Mouse (Mus musculus) embryonic facial prominence, embryonic 11.5 days (tissue): Measurements from ENCODE around the gene Plekhm1. TPM values are rescaled to one million over a fixed set of nuclear protein-coding genes. Genes with fewer than 3 reads are reported as not detected.

ENCODE experiments used
- ATAC-seq: fragments of 200-750 bp; cut with Nextera tagmentation; replicated peaks from 2 replicates; pipeline ENCODE4 v1.8.0; 2017; ENCODE audit warnings: low read depth; ENCODE audit not compliant: insufficient number of reproducible peaks, low FRiP score, low TSS enrichment
- DNase-seq: peaks from one replicate; pipeline ENCODE4 v3.0.0-alpha.2; 2015; ENCODE audit warnings: low spot score
- H3K27ac ChIP-seq: fragments of 300-500 bp; sonication (generic); replicated peaks from 2 replicates; pipeline ENCODE4 v1.5.1; 2014; ENCODE audit warnings: mild to moderate bottlenecking, low read depth, low read length, control low read depth
- H3K27me3 ChIP-seq: fragments of 300-500 bp; sonication (generic); 2 replicates; pipeline ENCODE4 v1.6.1; 2014; ENCODE audit warnings: mild to moderate bottlenecking, low read length, moderate library complexity, mixed read lengths; ENCODE audit not compliant: control insufficient read depth, insufficient read depth
- H3K36me3 ChIP-seq: fragments of 300-500 bp; sonication (generic); replicated peaks from 2 replicates; pipeline ENCODE4 v1.6.1; 2014; ENCODE audit warnings: low read depth, mild to moderate bottlenecking, low read length, moderate library complexity, mixed read lengths; ENCODE audit not compliant: control insufficient read depth, insufficient read depth
- H3K4me1 ChIP-seq: fragments of 300-500 bp; sonication (generic); 2 replicates; pipeline ENCODE4 v1.6.1; 2014; ENCODE audit warnings: low read length, mixed read lengths; ENCODE audit not compliant: control insufficient read depth, insufficient read depth
- H3K4me2 ChIP-seq: fragments of 300-500 bp; sonication (generic); 2 replicates; pipeline ENCODE4 v1.6.1; 2014; ENCODE audit warnings: low read depth, mild to moderate bottlenecking, control low read depth, low read length, moderate library complexity
- H3K4me3 ChIP-seq: fragments of 300-500 bp; sonication (generic); 2 replicates; pipeline ENCODE4 v1.5.1; 2014; ENCODE audit warnings: low read depth, low read length, control low read depth
- H3K9ac ChIP-seq: fragments of 300-500 bp; sonication (generic); replicated peaks from 2 replicates; pipeline ENCODE4 v1.6.1; 2014; ENCODE audit warnings: mild to moderate bottlenecking, control low read depth, low read length
- H3K9me3 ChIP-seq: fragments of 300-500 bp; sonication (generic); replicated peaks from 2 replicates; pipeline ENCODE4 v1.6.1; 2016; ENCODE audit warnings: mild to moderate bottlenecking, low read length, inconsistent platforms, mixed read lengths; ENCODE audit not compliant: control insufficient read depth
- WGBS: fragments of 180-500 bp; shearing (Covaris S2); extraction: QIAGEN DNeasy Blood & Tissue Kit; methylation state at CpG from one replicate; pipeline ENCODE4 v1.1.7; 2014; 5-methylcytosine and 5-hydroxymethylcytosine counted together
- polyA plus RNA-seq: library from polyadenylated mRNA; unstranded; fragments of >200 nt; fragmentation: Nextera tagmentation; extraction: Ambion mirVana; gene quantifications from 2 replicates; pipeline ENCODE4 v1.2.1, GENCODE M21; 2014

Gene Plekhm1
- polyA plus RNA-seq, 1 experiment from 2014 or later: 5.2 TPM

GRCm38 (mm10) chr11:103375258-103375657, 37.2 kb downstream of the Plekhm1 start:
- Histone ChIP-seq H3K9me3 (no peaks in the 10 kb centered on the region), H3K4me1 (no peaks in the 10 kb centered on the region), H3K9ac (no peak overlapping the region), H3K36me3 (peaks cover 6% of the 10 kb centered on the region), H3K27me3 (no peaks in the 10 kb centered on the region), H3K4me3 (no peak overlapping the region), H3K4me2 (no peak overlapping the region), H3K27ac (no peak overlapping the region)
- DNase-seq: no peak
- 83% methylated on average over 1 of the region's 1 CpGs for WGBS
- ATAC-seq: no peak

GRCm38 (mm10) chr11:103373922-103374321, 38.6 kb downstream of the Plekhm1 start:
- no peak overlapping the region for H3K4me2 ChIP-seq

GRCm38 (mm10) chr11:103372561-103372960, 39.9 kb downstream of the Plekhm1 start:
- WGBS: 95% methylated on average over 4 of the region's 4 CpGs
- H3K36me3 ChIP-seq: no peaks in the 10 kb centered on the region; the same call in none of the 2 replicates

More at GRCm38 (mm10) chr11:103373922-103374321, 38.6 kb downstream of the Plekhm1 start:
- DNase-seq (no peak), ATAC-seq (no peak)
- Histone ChIP-seq H3K27me3 (no peaks in the 10 kb centered on the region), H3K9me3 (no peaks in the 10 kb centered on the region), H3K4me1 (no peaks in the 10 kb centered on the region), H3K27ac (no peak overlapping the region), H3K4me3 (no peak overlapping the region), H3K9ac (no peak overlapping the region), H3K36me3 (no peaks in the 10 kb centered on the region; the same call in none of the 2 replicates)
- WGBS: 93% methylated on average over 9 of the region's 9 CpGs

GRCm38 (mm10) chr11:103372068-103372467, 40.4 kb downstream of the Plekhm1 start:
- 0 out of 2 replicates have a peak overlapping the region, but pooled peaks have one; percentile 10 for H3K27ac ChIP-seq

More at GRCm38 (mm10) chr11:103372561-103372960, 39.9 kb downstream of the Plekhm1 start:
- Histone ChIP-seq H3K9me3 (no peaks in the 10 kb centered on the region), H3K9ac (no peak overlapping the region), H3K27ac (no peak overlapping the region), H3K4me2 (no peak overlapping the region), H3K4me1 (no peaks in the 10 kb centered on the region), H3K4me3 (no peak overlapping the region), H3K27me3 (no peaks in the 10 kb centered on the region)
- no peak for ATAC-seq
- DNase-seq: no peak

GRCm38 (mm10) chr11:103371222-103371539, 41.3 kb downstream of the Plekhm1 start:
- Histone ChIP-seq H3K4me1 (no peaks in the 10 kb centered on the region), H3K27ac (no peak overlapping the region), H3K4me2 (no peak overlapping the region), H3K9me3 (no peaks in the 10 kb centered on the region), H3K36me3 (no peaks in the 10 kb centered on the region; the same call in 1 of the 2 replicates), H3K27me3 (no peaks in the 10 kb centered on the region), H3K9ac (no peak overlapping the region), H3K4me3 (no peak overlapping the region)
- no peak for DNase-seq
- no peak for ATAC-seq
- WGBS: 81% methylated on average over 3 of the region's 3 CpGs

More at GRCm38 (mm10) chr11:103372068-103372467, 40.4 kb downstream of the Plekhm1 start:
- 89% methylated on average over 3 of the region's 3 CpGs for WGBS
- DNase-seq (no peak), ATAC-seq (no peak)
- no peak overlapping the region for H3K4me3 ChIP-seq
- H3K9me3 ChIP-seq: no peaks in the 10 kb centered on the region
- no peak overlapping the region for H3K4me2 ChIP-seq
- no peaks in the 10 kb centered on the region; the same call in none of the 2 replicates for H3K36me3 ChIP-seq
- no peaks in the 10 kb centered on the region for H3K27me3 ChIP-seq
- H3K9ac ChIP-seq: no peak overlapping the region
- no peaks in the 10 kb centered on the region for H3K4me1 ChIP-seq

GRCm38 (mm10) chr11:103370397-103371221, 41.9 kb downstream of the Plekhm1 start:
- no peak overlapping the region for H3K4me3 ChIP-seq
- no peak for ATAC-seq
- no peak for DNase-seq
- no peaks in the 10 kb centered on the region for H3K4me1 ChIP-seq
- H3K4me2 ChIP-seq: no peak overlapping the region
- 89% methylated on average over 9 of the region's 9 CpGs for WGBS
- H3K9ac ChIP-seq: no peak overlapping the region
- H3K27me3 ChIP-seq: no peaks in the 10 kb centered on the region
- H3K36me3 ChIP-seq: no peaks in the 10 kb centered on the region; the same call in 1 of the 2 replicates
- H3K9me3 ChIP-seq: no peaks in the 10 kb centered on the region
- no peak overlapping the region for H3K27ac ChIP-seq

- peaks cover 7% of the 10 kb centered on the region for H3K4me1 ChIP-seq
- no peaks in the 10 kb centered on the region for H3K9me3 ChIP-seq
- WGBS: 83% methylated on average over 4 of the region's 4 CpGs
- peaks cover 40% of the 10 kb centered on the region for H3K27me3 ChIP-seq
- no peak overlapping the region for H3K27ac ChIP-seq
- DNase-seq (no peak), ATAC-seq (no peak)
- no peak overlapping the region for H3K9ac ChIP-seq
- no peak overlapping the region for H3K4me2 ChIP-seq
- no peak overlapping the region for H3K4me3 ChIP-seq
- H3K36me3 ChIP-seq: no peaks in the 10 kb centered on the region; the same call in 1 of the 2 replicates
Observed at GRCm38 (mm10) chr11:103365530-103365929, 47.0 kb downstream of the Plekhm1 start.

GRCm38 (mm10) chr11:103365022-103365421, 47.5 kb downstream of the Plekhm1 start:
- Histone ChIP-seq H3K36me3 (no peaks in the 10 kb centered on the region; the same call in 1 of the 2 replicates), H3K4me3 (no peak overlapping the region), H3K4me1 (peaks cover 9% of the 10 kb centered on the region), H3K27ac (no peak overlapping the region), H3K9ac (no peak overlapping the region), H3K27me3 (peaks cover 44% of the 10 kb centered on the region), H3K4me2 (no peak overlapping the region), H3K9me3 (no peaks in the 10 kb centered on the region)
- 82% methylated on average over 3 of the region's 3 CpGs for WGBS
- no peak for DNase-seq
- ATAC-seq: no peak
